Mouse (Mus musculus) adrenal gland, adult (tissue): ENCODE measurements around the gene Slc7a11.

Experiments used
- DNase-seq, 2 experiments: peaks; one replicate each; pipeline ENCODE4 v3.0.0; 2022 to 2023; ENCODE audit warnings: low spot score in 1 of 2; ENCODE audit not compliant: inconsistent age in 2 of 2

The Slc7a11 gene

DNA sequence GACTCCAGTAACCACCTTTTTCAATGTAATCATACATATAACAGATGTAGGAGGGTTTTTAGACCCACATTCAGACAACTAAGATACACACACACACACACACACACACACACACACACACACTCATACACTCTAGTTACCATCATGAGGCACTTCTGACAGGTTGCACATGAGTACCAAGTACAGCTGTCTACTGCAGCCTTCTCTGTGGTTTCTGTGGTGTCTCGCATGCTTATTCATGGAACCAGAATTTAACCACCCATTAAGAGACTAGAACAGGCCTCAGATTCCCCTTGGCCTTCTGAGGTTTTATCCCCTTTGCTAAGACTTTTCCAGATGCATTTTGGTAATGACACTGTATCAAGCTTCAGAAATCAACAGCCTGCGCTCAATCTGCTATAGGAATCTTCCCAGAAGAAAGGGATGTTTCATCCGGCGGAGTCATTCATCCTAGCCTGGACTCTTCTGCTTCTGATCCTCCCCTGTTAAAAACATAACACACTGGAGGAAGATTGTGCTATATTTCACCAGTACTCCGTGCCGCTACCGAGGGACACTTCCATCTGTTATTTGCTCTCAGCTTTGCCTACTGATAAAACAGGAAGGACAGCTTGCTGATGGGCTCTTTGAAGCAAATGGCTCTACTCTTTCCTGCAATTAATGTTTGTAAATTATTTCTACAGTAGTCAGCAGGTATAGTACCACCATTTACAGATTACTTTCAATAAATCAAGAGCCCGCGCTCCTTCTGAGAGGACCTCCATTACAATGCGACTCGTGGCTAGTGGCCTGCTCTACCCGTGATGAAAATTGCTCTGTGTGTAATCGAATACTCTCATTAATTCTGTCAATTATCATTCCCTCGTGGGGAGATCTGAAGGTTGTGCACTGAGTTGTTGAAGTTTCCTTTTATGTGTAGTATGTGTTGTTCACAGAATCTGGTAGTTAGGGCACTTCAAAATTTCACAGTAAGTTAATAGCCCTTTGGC, 135.8 kb downstream of the Slc7a11 start:
- DNase-seq, result no peak

DNA sequence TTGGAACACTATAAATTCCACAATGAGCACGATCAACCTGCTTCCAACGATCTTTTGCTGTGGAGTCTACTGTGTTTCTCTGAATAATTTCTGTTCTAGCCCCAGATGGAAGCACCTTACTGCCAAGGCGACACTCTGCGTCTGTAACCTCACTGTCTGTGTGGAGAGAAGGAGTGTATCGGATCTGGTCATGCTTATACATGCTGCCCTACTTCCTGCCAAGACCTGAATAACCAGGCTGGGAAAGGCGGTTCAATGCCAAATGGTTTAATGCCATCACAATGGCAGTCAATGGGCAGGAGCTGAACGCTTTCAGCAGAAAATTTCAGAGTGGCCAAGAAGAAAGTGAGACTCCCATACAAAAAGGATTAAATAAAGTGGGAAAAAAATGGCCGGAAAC, 137.1 kb downstream of the Slc7a11 start:
- DNase-seq, result no peak

DNA sequence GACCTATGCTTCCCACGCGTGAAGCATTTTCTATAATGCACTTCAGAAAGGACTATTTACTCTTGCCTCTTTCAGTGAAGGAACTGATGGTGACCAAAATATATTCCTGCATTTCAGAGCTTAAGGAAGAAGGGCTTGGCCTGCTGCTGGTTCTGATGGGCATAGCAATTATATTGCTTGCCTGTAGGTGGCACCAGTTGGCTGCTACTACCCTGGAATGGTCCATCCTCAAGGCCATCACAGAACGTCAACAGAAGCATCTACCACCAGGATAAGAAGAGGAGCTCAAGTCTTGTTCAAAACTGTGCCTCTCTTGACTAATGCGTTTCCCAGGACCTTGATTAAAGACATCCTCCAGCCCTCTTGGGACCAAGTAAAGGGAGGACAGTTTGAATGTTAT, 139.3 kb downstream of the Slc7a11 start:
- peak; percentile 45 to 78 for DNase-seq

DNA sequence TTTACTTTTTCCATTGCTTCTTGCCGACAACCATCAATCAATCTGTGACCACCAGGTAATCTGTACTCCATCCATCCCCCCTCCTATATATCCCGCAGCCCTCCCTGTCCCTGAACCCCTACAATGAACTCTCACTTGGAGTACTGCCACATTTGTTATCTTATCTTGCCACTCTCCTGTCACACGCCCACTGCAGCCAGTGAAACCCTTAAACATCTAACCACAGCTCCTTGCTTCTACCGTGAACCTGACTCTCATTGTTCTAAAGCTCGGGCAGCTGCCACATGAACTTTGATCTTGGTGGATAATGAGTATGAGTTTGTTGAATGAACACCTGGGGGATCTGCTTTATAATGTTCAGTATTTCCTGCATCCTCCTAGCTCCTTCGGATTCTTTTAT, 140.8 kb downstream of the Slc7a11 start:
- DNase-seq, result no peak

DNA sequence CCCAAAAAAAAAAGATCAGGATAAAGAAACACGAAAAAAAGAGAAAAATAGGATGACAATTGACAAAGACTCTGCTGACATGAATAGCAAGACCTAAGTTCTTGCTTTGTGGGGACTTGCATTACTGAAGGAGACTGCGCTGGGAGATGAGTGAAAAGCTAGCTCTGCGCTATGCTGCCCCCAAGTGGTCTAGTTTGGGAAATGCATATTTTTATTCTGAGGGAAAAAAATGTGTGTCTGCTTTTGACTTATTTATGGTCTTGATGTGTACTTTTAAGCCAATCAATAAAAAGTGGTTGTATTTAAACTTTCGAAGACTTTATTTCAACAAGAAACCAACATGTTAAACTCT, 142.5 kb downstream of the Slc7a11 start:
- peak; percentile 41 to 84 for DNase-seq

DNA sequence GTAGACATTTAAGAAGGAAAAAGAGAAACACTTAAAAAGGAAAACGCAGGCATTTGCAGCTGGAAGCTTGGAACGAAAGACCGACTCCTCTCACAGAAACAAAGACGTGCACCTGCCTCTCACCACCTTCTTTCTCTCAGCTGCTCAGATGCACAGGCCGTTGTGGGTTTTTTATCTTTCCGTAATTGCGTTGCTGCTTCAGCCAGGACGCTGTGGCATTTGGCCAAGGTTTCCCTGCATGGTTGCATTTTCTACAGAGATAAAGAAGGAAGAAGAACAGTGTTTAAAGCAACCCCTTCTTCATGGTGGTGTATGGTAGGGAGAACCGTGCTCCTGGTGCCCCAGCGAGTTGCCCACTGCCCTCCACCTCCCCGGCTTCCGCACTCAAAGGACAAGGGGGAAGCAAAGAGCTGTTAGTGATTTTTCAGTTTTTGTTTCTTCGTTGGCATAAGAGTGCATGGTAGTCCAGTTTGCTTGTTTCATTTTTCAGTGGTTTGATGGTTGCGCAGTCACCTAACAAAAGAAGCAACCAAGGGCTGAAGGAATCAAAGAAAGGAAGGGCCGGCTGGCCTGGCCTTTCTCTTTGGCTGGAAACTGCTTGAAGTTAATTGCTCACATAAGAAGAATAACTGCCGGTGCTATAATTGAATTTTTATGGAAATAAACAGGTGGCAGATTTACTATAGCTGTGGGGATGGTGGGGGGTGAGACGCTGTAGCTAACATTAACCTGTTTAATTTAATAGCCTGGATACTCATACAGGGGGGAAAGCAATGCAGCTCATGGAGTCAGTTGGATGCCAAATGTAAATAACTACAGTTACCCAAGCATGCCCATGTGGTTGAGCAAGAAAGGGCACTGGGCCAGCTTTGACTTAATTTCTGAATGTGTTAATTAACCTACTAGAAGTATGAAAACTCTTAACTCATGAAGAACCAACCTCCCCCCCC, 143.1 kb downstream of the Slc7a11 start:
- peak in 1 of 2 experiments; percentile 37 for DNase-seq

DNA sequence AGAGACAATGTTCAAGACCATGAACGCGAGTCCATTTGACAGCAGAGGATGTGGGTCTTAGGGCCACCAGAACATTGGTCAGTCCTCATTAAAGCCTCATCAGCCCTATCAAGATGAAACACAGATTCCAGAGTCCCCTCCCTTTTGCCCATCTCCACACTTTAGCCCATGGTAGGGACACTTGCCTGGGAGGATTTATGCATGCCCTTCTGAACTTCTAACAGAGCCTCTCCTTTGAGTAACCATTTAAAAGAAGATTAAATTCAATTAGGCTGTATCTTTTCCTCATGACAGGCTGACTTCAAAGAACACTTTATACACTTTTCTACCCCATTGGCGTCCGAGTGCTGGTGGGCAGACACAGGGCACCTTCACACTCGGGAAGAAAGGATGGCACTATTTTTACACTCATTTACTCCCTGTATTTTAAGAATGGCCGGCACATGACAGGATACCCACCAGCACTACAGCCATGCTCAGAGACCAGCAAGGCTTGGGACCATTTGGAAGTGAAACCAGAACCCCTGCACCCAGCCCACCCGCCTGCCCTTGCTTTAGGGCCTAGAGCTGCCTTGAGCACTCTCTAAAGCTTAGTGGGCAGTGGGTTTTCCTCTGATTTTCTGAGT, 144.9 kb downstream of the Slc7a11 start:
- DNase-seq, result no peak

DNA sequence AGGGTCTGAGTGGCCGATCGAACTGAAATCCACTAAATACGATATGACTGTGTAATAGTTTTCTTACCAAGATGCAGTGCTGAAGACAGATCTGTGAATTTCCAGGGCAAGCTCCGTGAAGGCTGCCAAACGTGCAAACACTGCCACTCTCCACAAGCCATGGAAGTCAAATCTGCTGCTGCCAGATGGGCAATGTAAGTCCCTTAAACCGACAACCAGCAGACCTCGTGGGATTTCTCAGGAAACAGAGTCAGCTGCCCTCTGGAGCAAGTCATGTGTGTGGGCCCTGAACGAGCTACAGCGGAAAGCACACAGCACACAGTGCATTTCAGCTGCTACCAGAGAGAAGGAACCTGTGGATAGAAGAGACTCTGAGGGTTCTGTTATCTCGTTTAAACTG, 146.5 kb downstream of the Slc7a11 start:
- no peak for DNase-seq

DNA sequence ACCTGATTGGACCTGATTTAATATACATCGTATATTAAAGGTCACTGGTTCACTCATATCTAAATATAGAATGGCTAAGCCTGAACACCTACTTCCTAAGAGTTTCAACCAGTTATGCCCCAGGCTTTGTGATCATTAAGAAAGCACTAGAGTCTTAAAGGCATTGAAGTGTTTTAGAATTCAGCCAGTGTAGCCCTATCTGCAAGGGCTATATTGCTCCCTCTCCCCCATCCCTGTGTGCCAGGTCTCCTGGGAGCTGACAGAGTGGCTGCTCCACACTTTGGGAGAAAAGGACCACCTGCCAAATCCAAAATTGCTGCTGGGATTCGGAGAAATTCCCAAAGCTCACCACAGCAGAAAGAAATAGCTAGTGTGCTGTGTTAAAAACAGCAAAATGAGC, 168.4 kb downstream of the Slc7a11 start:
- no peak for DNase-seq

DNA sequence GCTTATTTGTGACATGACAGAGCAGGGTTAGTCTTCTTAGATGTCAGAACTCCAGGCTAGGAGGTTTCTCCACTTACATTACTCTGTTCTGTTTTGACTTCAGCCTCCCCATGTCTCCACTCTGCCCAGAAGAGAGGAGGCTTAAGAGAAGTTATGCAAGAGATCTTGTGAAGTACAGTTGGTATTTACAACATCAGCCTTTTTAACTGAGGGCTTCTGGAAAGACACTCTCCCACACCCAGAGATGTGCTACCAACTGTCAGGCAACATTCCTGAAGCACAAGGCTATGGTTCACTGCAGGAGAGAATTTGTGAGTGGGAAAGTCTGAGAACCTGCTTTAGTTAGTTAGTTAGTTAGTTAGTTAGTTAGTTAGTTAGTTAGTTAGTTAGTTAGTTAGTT, 171.2 kb downstream of the Slc7a11 start:
- no peak for DNase-seq

DNA sequence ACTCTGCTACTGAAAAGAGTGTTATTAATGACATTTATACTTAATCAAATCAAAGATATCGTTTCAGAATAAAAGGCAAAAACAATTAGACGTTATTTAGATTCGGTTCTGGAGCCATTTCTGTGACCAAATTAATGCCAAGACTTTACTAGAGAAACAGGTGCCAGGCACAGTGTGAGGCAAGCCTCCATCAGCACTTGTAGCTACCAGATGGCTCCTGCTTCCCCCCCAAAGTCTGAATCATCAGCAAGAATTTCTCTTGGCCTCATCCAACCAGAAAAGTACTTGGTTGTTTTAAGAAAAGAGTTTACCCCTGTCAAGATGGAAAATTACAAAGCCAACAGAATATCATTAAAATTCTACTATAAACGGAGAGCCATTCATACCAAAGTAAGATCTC, 173.7 kb downstream of the Slc7a11 start:
- no peak for DNase-seq

DNA sequence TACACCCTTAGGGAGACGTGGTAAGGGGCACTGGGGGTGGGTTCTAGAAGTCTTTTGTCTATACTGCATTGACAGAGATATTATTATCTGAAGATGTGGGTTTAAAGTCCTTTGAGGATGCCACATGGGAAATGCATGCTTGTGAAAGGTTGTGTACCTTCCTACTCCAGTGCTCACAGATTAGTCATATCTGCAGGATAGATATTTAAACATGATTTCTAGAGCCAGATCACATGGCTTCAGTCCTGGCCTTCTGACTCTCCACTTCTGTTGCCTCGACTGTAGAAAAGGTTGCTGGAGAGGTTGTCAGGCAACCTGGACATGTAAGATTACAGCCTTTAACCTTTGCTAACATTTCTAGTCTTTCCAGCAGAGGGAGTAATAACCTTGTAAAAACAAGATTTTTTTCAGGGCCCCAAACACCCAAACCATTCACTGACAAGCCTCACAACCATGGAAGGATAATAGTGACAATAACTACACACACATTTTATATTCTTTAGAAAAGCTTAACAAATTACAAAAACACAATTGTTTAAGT, 180.8 kb downstream of the Slc7a11 start:
- peak in 1 of 2 experiments; percentile 56 for DNase-seq

DNA sequence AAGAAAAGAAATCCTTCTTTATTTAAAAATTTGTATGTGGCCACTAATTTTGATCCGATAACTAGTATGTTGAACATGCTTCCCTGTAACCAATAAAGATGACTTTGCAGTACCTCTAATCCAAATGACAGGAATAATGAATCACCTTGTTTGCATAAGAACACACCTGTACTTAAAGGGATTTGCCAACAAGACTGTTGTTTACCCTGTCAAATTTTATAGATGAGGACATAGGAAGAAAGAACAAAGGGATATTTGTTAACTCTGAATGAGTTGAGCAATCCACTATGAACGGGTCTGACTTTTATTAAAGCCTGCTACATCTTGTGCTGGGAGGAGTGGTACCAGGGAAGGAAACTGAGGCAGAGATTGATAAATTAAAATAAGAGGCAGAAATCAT, 181.3 kb downstream of the Slc7a11 start:
- DNase-seq, result no peak

DNA sequence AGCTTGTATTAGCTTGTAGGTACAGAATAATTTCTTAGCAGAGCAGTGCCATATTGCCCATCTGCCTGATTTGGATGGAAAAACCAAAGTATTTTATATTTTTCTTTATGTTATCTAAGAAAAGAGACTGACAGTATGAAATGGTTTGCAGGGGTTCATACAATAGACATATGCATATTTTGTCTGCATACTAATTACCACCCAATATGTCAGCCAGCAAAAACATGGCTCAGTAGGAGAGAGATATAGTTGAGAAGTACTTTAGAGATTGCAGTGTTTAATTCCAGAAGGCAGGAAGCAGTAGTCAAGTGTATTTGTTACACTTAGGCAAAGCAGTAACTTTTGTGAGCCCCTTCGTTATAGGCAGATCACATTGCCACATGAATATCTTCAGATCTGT, 182.7 kb downstream of the Slc7a11 start:
- DNase-seq, result no peak

DNA sequence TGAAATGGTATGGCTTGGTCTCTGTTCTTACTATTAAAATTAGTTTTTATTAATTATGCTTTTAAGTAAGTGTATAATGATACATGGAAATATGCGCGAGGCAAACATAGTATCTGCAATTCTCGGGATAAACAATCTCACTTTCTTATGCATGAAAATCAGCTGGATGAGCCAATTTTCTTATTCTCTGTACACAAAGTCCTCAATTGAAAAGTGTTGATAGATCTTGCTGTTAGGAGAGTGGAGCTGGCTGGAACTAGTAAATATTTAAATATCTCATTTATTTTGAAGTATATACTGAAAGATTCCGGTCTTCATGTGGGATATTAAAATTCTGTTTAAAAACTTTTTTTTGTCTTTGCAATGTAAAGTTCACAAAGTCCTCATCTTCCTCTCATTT, 184.6 kb downstream of the Slc7a11 start:
- no peak for DNase-seq

DNA sequence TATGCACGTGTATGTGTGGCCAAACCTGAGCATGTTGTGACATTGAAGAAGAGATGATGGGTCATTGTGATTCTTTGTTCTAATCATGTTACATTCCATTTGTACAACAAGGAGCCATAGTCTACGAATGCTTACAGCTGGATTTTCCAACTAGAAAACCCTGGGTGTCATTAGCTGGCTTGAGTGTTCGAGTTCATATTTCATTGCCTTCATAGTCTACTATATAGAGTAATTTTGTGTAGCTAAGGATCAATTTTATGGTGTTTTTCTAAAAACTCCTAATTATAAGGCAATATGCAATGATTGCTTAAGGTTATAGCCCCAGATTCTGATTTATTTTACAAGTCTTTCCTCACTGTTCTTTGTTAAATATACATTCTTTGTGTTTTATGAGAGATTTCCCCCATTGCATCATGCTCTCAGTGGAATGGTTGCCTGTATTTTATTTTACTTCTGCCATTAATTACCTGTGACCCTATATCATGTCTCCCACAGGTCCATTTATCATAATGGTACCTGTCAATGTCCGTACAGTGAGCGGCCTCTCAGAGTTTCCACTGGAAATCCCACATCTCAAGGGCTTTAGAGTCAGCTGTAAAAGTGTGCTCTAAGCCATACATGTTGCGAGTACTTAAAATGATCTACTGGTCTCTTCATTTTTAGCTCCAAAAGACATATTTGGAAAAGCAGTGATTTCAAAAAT, 193.7 kb downstream of the Slc7a11 start:
- DNase-seq, result no peak

DNA sequence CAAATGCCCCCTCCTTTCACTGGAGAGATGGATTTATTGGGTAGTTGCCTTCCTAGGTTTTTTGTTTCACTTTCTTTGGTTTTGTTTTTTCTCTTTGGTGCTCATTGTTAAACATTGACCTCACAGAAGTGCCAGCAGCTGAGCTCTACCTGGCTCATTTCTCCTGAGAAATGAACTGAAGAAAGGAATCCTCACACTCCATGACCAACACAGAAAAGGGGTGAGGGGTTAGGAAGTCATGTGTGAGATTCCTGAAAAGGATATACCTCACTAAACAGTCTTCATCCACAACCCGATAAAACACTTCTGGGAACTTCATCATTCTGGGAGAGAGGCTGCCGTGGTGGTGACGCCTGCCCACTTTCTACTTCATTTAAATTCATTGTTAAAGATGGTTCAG, 207.4 kb downstream of the Slc7a11 start:
- DNase-seq, result no peak

DNA sequence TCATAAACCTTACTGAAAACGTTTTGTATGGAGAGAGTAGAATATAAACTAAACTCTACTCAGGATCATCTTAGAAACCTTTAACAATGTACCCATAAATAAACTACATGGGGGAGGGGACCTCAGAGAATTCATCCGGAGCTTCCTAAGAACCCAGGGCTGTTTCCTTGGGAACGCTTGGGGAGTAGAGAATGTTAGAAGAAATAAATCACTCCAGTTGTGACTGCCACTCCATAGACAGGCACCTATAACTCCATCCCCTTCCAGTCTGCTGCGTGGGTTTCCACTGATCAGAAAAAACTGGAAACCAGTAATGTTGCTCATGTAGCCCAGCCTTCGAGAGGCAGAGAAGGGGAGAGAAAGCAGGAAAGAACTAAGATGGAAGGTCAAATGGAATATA, 210.3 kb downstream of the Slc7a11 start:
- DNase-seq, result no peak

DNA sequence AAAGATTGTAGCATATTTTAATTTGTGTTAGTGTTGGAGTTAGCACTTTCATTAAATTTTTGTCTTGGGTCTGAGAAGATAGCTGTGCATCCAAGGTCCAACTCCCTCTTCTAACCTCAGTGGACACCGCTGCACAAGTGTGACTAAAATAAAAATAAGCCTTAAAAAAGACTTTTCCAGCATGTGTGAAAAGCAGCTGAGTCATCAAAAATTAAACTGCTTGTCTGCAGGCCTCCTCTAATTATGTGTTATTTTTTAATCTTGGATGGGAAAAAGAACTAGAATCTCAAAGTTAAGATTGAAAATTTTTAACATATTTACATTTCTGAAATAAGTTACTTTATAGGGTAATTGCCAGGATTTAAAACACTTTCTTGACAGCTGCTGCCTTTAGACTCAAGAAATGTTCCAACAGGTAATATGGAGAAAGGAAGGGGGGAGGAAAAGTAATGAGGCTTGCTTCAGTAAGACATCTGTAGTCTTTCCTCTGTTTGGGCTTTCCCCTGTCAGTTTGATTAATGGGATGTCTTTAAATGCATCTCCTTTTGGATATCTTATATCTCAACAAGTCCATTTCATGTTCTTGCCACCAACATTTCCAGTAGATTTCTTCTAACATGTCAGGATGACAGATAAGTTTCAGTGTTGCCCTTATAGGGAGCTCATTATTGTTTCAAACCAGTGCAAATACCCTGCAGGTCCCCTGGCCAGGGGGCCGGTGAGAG, 218.9 kb downstream of the Slc7a11 start:
- DNase-seq, result no peak

DNA sequence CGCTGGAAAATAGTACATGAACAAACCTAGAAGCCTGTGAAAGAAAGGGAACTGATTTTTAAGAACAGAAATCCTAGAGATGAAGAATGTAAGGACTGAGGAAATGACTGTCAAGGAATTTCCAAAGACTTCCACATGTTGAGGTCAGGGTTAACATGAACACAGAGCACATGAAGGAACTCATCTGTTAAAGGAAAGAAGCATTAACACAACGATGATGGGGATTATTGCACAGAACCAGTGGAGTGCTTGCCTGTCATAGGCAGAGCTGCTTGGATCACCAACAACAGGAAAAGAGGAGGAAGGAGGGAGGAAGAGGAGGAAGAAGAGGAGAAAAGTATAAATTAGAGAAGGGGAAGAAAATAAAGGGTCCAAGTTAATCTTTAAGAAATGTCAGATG, 223.0 kb downstream of the Slc7a11 start:
- DNase-seq, result no peak
